Mouse (Mus musculus) midbrain, embryonic 14.5 days (tissue): ENCODE data around the gene Lrrc55. TPM values are rescaled to one million over a fixed set of nuclear protein-coding genes. Genes with fewer than 3 reads are reported as not detected.

Experiments used
- ATAC-seq: fragments of 200-750 bp; cut with Nextera tagmentation; 2 replicates; pipeline ENCODE4 v1.8.0; 2017; ENCODE audit warnings: moderate number of reproducible peaks, moderate library complexity; ENCODE audit not compliant: low FRiP score, low TSS enrichment
- DNase-seq: peaks from one replicate; pipeline ENCODE4 v3.0.0-alpha.2; 2015
- H3K27ac ChIP-seq: fragments of 300-500 bp; sonication (generic); replicated peaks from 2 replicates; pipeline ENCODE4 v1.5.1; 2014; ENCODE audit warnings: mild to moderate bottlenecking, low read depth, low read length, moderate library complexity
- H3K27me3 ChIP-seq: fragments of 300-500 bp; sonication (generic); 2 replicates; pipeline ENCODE4 v1.6.1; 2014; ENCODE audit warnings: low read length, control low read depth, mixed read lengths; ENCODE audit not compliant: control insufficient read depth, insufficient read depth
- H3K36me3 ChIP-seq: fragments of 300-500 bp; sonication (generic); 2 replicates; pipeline ENCODE4 v1.6.1; 2014; ENCODE audit warnings: low read length, control low read depth; ENCODE audit not compliant: control insufficient read depth, insufficient read depth
- H3K4me1 ChIP-seq: fragments of 300-500 bp; sonication (generic); 2 replicates; pipeline ENCODE4 v1.6.1; 2014; ENCODE audit warnings: mild to moderate bottlenecking, antibody characterized with exemption, low read length, control low read depth; ENCODE audit not compliant: control insufficient read depth, insufficient read depth
- H3K4me2 ChIP-seq: fragments of 300-500 bp; sonication (generic); 2 replicates; pipeline ENCODE4 v1.6.1; 2014; ENCODE audit warnings: mild to moderate bottlenecking, low read length, moderate library complexity
- H3K4me3 ChIP-seq: fragments of 300-500 bp; sonication (generic); replicated peaks from 2 replicates; pipeline ENCODE4 v1.5.1; 2014; ENCODE audit warnings: low read depth, low read length
- H3K9ac ChIP-seq: fragments of 300-500 bp; sonication (generic); replicated peaks from 2 replicates; pipeline ENCODE4 v1.6.1; 2014; ENCODE audit warnings: mild to moderate bottlenecking, low read length, moderate library complexity
- H3K9me3 ChIP-seq: fragments of 300-500 bp; sonication (generic); 2 replicates; pipeline ENCODE4 v1.6.1; 2016; ENCODE audit warnings: low read length, control low read depth, mixed read lengths; ENCODE audit not compliant: control insufficient read depth
- WGBS: fragments of 180-500 bp; shearing (Covaris S2); extraction: QIAGEN DNeasy Blood & Tissue Kit; methylation state at CpG from one replicate; pipeline ENCODE4 v1.1.7; 2014; 5-methylcytosine and 5-hydroxymethylcytosine counted together
- polyA plus RNA-seq: library from polyadenylated mRNA; unstranded; fragments of >200 nt; fragmentation: Nextera tagmentation; extraction: Ambion mirVana; gene quantifications from 2 replicates; pipeline ENCODE4 v1.2.1, GENCODE M21; 2014

The Lrrc55 gene
- polyA plus RNA-seq, 1 experiment from 2014 or later = 9.6 TPM

- H3K9ac ChIP-seq = no peak overlapping the region
- H3K4me2 ChIP-seq = no peak overlapping the region
- H3K27me3 ChIP-seq = no peaks in the 10 kb centered on the region
- no peaks in the 10 kb centered on the region for H3K36me3 ChIP-seq
- no peaks in the 10 kb centered on the region for H3K9me3 ChIP-seq
- ATAC-seq (peak; percentile 54), DNase-seq (peak; percentile 56)
- 0 out of 2 replicates have a peak overlapping the region, but pooled peaks have one; percentile 33 for H3K27ac ChIP-seq
- peaks cover 12% of the 10 kb centered on the region for H3K4me1 ChIP-seq
- H3K4me3 ChIP-seq = no peak overlapping the region
- WGBS = 77% methylated on average over 4 of the region's 4 CpGs
Measured at GRCm38 (mm10) chr2:85160901-85161637, 35.9 kb downstream of the Lrrc55 start.

- Histone ChIP-seq H3K9me3 (no peaks in the 10 kb centered on the region), H3K4me2 (no peak overlapping the region), H3K27me3 (no peaks in the 10 kb centered on the region), H3K9ac (no peak overlapping the region), H3K4me1 (peaks cover 12% of the 10 kb centered on the region), H3K4me3 (no peak overlapping the region), H3K36me3 (no peaks in the 10 kb centered on the region), H3K27ac (no peak overlapping the region)
- WGBS = 96% methylated on average over 3 of the region's 3 CpGs
- no peak for DNase-seq
- no peak for ATAC-seq
Measured at GRCm38 (mm10) chr2:85157382-85157781, 39.6 kb downstream of the Lrrc55 start.

- Histone ChIP-seq H3K4me3 (no peak overlapping the region), H3K4me1 (peaks cover 3% of the 10 kb centered on the region; the same call in 1 of the 2 replicates), H3K36me3 (no peaks in the 10 kb centered on the region), H3K27me3 (no peaks in the 10 kb centered on the region), H3K9me3 (no peaks in the 10 kb centered on the region), H3K4me2 (no peak overlapping the region), H3K9ac (no peak overlapping the region), H3K27ac (no peak overlapping the region)
- ATAC-seq = no peak
- DNase-seq = no peak
- WGBS = 94% methylated on average over 5 of the region's 5 CpGs
Measured at GRCm38 (mm10) chr2:85156136-85156535, 40.9 kb downstream of the Lrrc55 start.

- 90% methylated on average over 9 of the region's 9 CpGs for WGBS
- no peaks in the 10 kb centered on the region for H3K27me3 ChIP-seq
- H3K9me3 ChIP-seq = no peaks in the 10 kb centered on the region
Measured at GRCm38 (mm10) chr2:85155334-85155733, 41.7 kb downstream of the Lrrc55 start.

GRCm38 (mm10) chr2:85151233-85151632 is 45.8 kb downstream of the Lrrc55 start:
- 91% methylated on average over 2 of the region's 2 CpGs for WGBS
- H3K27ac ChIP-seq = no peak overlapping the region
- H3K4me2 ChIP-seq = no peak overlapping the region
- ATAC-seq = no peak
- DNase-seq = no peak
- no peak overlapping the region for H3K4me3 ChIP-seq
- no peaks in the 10 kb centered on the region for H3K36me3 ChIP-seq
- H3K27me3 ChIP-seq = no peaks in the 10 kb centered on the region
- H3K9me3 ChIP-seq = no peaks in the 10 kb centered on the region
- H3K4me1 ChIP-seq = no peaks in the 10 kb centered on the region
- H3K9ac ChIP-seq = no peak overlapping the region

More at GRCm38 (mm10) chr2:85155334-85155733, 41.7 kb downstream of the Lrrc55 start:
- ATAC-seq = no peak
- Histone ChIP-seq H3K36me3 (no peaks in the 10 kb centered on the region), H3K4me2 (no peak overlapping the region), H3K27ac (no peak overlapping the region), H3K9ac (no peak overlapping the region), H3K4me1 (no peaks in the 10 kb centered on the region), H3K4me3 (no peak overlapping the region)
- no peak for DNase-seq

GRCm38 (mm10) chr2:85150373-85150772 is 46.6 kb downstream of the Lrrc55 start:
- DNase-seq = no peak
- Histone ChIP-seq H3K4me1 (no peaks in the 10 kb centered on the region), H3K9ac (no peak overlapping the region), H3K27me3 (no peaks in the 10 kb centered on the region), H3K4me2 (no peak overlapping the region), H3K36me3 (no peaks in the 10 kb centered on the region), H3K27ac (no peak overlapping the region), H3K4me3 (no peak overlapping the region), H3K9me3 (no peaks in the 10 kb centered on the region)
- WGBS = 91% methylated on average over 1 of the region's 1 CpGs
- no peak for ATAC-seq

- no peaks in the 10 kb centered on the region for H3K27me3 ChIP-seq
- no peak overlapping the region for H3K4me2 ChIP-seq
- H3K4me1 ChIP-seq = no peaks in the 10 kb centered on the region
- ATAC-seq = no peak
- H3K27ac ChIP-seq = no peak overlapping the region
- 91% methylated on average over 2 of the region's 2 CpGs for WGBS
- no peaks in the 10 kb centered on the region for H3K36me3 ChIP-seq
- H3K4me3 ChIP-seq = no peak overlapping the region
- no peaks in the 10 kb centered on the region for H3K9me3 ChIP-seq
- H3K9ac ChIP-seq = no peak overlapping the region
- no peak for DNase-seq
Measured at GRCm38 (mm10) chr2:85147481-85147880, 49.5 kb downstream of the Lrrc55 start.

- 80% methylated on average over 3 of the region's 3 CpGs for whole genome bisulfite sequencing
- no peak overlapping the region for H3K4me3 ChIP-seq
- no peak for DNase-seq
- no peak overlapping the region for H3K27ac ChIP-seq
- no peak overlapping the region for H3K9ac ChIP-seq
- H3K36me3 ChIP-seq = no peaks in the 10 kb centered on the region
- no peaks in the 10 kb centered on the region for H3K27me3 ChIP-seq
- no peak overlapping the region for H3K4me2 ChIP-seq
- ATAC-seq = no peak
- H3K9me3 ChIP-seq = no peaks in the 10 kb centered on the region
- H3K4me1 ChIP-seq = no peaks in the 10 kb centered on the region
Measured at GRCm38 (mm10) chr2:85145346-85145745, 51.7 kb downstream of the Lrrc55 start.

GRCm38 (mm10) chr2:85144908-85145307 is 52.1 kb downstream of the Lrrc55 start:
- 86% methylated on average over 2 of the region's 2 CpGs for WGBS

More at GRCm38 (mm10) chr2:85144908-85145307, 52.1 kb downstream of the Lrrc55 start:
- H3K4me3 ChIP-seq = no peak overlapping the region
- no peaks in the 10 kb centered on the region for H3K9me3 ChIP-seq
- ATAC-seq (no peak), DNase-seq (no peak)
- no peaks in the 10 kb centered on the region for H3K4me1 ChIP-seq
- no peak overlapping the region for H3K9ac ChIP-seq
- no peak overlapping the region for H3K4me2 ChIP-seq
- no peaks in the 10 kb centered on the region for H3K27me3 ChIP-seq
- no peaks in the 10 kb centered on the region for H3K36me3 ChIP-seq
- no peak overlapping the region for H3K27ac ChIP-seq
